Mouse (Mus musculus): ENCODE data around the gene Prr19.

GRCm38 (mm10) chr7:25277998-25278340 is 23.2 kb upstream of the Prr19 start:
- no peak for TF ChIP-seq CTCF (IDR thresholded peaks at IDR 0.05; ENCODE audit: low read depth, low read length)
- TF ChIP-seq POLR2A (IDR thresholded peaks at IDR 0.05; ENCODE audit: borderline replicate concordance, low read depth, low read length): no peak
